Mouse (Mus musculus) heart, adult 18-20 months (tissue): ENCODE data around the gene Rps23. TPM values are rescaled to one million over a fixed set of nuclear protein-coding genes. Genes with fewer than 3 reads are reported as not detected.
"Not testable (repeated sequence)": the region's sequence is repeated elsewhere in the genome, so short reads cannot be mapped to it uniquely, and the experiment has no call there.

ENCODE experiments used
- DNase-seq, 2 experiments: peaks; one replicate each; pipeline ENCODE4 v3.0.0; 2021 to 2022; ENCODE audit warnings: mixed read lengths in 1 of 2
- long read RNA-seq, 2 experiments: library from polyadenylated mRNA; stranded (forward); transcript quantifications; one replicate each; pipeline ENCODE4 v2.0.0; 2021
- total RNA-seq, 2 experiments: library from RNA; stranded (reverse); gene quantifications; 2 replicates each; pipeline ENCODE4 v1.2.3; 2021

The Rps23 gene
- 100 to 1,000 TPM; 170 to 197 TPM for total RNA-seq
- long read RNA-seq, experiment 1, transcript Rps23-201 (4 exons, 937 nt) = major isoform, 132 of 138 reads
- long read RNA-seq, experiment 1, partial matches to known transcripts = 3 of 138 reads
- long read RNA-seq, experiment 1, other reads (novel, unspliced or antisense) = 1 of 138 reads
- long read RNA-seq, experiment 2, transcript Rps23-201 (4 exons, 937 nt) = major isoform, 91 of 95 reads
- long read RNA-seq, experiment 2, partial matches to known transcripts = 2 of 95 reads
- long read RNA-seq, experiment 2, other reads (novel, unspliced or antisense) = 1 of 95 reads

DNA sequence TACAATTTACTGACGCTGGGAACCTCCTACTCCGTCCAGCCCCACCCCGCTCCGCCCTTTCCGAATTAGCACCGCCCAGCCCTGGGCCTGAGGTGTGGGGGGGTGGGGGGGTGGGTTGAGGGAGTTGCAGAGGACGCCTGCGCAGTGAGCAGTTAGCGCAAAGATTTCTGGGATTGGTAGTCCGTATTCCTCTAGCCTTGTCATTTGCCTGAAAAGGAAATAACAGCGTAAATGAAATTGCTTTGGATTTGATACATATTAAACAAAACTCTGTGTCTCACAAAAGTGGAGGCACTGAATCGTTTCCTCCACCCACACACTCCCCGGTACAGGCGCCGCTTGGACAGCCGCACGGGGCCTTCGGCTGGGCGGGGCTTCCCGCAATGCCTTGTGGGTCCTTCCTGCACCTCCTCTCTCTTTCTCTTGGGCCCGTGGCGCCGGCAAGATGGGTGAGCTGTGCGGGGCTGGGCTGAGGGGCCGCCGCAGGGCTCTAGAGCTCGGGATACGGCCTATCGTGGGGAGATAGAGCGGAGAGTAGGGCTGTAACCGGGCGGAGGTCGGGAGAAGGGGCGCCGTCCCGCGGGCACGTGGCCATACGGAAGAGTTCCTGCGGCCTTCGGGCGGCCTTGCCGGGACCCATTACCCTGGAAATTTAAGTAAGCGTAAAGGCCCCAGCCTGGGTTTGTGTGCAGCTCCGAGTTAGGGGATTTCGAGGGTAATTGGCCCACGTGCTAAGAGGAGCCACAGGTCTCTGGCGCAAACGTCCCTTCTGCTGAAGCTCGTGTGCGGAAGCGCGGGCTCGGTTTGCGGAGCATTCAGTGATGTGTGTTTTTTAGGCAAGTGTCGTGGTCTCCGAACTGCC lies at the start of gene Rps23:
Rps23 (plus strand) TSS at position 208 of the 862 bp plus-strand sequence.
- peak; percentile 91 to 97 for DNase-seq

DNA sequence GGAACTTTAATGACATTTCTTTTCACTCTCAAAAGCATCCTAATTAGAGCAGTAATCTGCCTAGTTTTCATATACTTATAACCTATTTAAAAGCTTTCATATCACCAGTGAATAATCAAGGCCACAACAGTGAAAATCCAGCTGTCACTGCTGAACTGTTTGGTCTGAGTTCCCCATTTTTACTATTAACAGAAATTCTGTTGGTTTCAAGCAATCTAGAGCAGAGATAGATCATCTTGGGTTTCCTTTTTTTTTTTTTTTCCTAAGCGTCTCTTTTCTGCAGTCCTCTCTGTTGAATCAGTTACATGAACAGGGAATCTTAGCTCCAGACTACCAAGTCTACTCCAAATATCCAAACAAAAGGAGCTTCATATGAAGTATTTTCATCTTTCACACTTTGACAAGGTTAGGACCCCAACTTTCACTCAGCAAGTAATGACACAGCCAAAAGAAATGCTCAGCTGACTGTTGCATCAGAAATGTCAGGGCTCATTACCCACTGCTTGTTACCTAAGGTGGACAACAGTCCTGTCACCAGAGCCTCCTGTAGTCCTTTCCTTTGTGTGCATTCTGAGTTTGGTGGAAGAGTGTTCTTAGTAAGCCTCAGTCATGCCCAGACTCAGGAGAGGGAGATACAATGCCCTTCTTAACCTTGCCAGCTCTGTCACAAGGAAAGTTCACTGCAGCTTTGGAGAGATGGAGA lies 40.9 kb upstream of the Rps23 start:
- DNase-seq = no peak

DNA sequence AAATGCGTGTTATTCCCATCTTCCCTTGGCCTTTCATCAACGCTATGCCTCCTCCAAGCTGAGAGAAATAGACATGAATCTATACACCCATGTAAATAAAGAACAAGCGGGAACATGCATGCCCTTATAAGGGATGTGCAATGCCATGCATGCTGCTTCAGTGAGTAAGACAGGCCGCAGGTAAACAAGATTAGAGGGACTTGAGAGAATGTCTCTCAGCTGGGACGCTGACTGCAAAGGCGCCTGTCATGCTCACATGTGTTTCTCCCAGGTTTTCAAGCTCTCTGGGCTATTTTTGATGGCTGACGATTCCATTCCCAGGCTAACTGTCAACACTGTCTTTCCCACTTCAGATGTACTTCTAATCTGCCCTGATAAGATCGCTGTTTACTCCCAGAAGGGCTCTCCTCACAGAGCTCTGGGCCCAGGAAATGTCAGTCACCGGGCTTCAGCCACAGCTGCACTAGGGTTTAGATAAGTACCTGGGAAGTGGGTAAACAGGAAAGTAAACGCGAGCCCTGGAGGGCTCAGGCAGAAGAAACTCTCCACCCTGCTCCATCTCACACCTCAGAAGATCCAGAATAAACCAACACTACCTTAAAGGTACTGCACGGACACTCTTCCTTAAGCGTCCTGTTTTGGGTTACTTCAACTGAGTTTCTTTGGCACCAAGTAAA lies 36.8 kb upstream of the Rps23 start:
- peak; percentile 58 to 72 for DNase-seq

DNA sequence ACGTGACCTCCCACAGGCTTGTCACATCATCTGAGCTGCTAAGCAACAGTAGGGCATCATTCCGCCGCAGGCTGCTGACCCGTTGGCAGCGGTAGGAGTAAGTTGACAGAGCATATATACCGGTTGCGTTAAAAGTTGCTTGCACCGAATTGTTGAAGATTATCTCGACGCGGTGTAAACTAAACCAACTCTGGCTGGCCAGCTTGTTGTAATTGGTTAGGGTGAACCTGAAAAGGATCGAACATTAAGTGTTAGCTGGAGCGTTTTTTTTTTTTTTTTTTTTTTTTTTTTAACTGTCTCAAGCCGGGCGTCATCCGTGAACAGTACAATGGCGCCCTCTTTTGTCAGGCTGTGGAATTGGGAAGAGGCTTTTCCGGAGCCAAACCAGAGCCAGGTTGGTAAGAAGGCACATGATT lies 36.2 kb upstream of the Rps23 start:
- peak; percentile 55 to 81 for DNase-seq

DNA sequence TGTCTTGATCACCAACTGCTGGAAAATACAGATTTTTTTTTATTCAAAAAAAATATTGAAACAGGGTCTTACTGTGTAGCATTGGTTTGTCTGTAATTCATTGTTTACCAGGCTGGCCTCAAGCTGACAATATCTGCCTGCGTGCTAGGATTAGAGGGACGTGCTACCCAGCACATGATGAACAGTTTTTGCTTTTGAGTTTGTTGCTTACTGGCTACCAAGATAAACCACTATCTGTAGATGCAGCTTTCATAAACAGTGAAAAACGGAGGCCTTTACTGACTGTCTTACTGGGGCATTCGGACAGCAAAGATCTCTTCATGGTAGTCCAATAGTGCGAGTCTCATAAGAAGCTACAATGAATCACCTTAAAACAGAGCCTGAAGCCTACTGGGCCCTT lies 32.6 kb upstream of the Rps23 start:
- no peak for DNase-seq

DNA sequence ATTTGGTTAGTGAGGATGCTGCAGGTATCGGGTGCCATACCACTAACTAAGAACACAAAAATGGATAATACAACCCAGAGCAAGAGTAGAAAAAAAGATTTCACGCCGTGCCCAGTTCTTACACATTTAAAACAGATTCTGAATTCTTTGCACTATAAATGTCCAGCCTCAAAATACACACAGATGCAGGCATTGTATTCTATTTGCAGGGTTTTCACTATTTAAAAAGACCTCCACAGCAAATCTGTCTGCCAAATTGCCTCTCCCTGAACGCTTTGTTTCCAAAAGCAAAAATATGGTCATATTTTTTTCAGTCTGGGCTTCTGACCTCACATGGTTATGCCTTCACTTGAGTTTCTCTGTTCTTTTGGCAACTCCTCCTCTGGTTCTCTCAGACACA lies 27.9 kb upstream of the Rps23 start:
- no peak for DNase-seq

DNA sequence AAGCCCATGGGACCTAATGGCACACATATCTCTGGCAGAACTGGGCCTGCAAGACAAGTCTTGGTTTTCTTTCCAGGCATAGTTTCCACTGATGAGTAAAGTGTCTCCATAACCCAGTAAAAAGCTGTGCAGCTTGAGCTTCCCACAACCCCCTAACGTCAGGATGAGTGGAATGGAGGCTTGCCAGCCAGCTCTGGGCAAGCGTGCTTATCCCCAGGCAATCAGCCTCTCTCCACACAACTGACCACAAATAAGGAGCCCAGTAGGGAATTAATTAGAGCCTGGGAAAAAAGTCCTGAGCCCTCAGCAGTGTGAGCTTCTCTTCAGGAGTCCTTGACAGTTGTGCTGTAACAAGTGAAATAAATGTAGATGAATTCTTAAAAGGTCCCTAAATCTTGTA lies 26.7 kb upstream of the Rps23 start:
- no peak for DNase-seq

DNA sequence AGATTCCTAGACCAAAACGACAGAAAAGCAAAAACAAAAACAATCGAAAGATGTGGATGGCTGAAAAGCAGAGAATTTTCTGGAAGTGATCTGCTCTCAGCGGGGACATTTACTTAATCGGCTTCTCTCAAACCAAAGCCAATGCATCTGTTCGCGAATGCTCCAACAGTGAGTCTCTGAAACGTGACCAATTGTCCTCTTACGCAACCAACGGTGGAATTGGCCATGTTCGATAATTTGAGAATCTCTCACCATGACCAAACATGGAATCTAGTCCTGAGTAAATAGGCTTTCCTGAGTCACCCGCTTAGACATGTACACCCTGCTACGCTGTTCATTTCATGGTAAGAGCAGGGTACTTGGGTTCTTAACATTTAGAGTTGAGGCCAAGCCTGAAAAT lies 25.9 kb upstream of the Rps23 start:
- DNase-seq = no peak

DNA sequence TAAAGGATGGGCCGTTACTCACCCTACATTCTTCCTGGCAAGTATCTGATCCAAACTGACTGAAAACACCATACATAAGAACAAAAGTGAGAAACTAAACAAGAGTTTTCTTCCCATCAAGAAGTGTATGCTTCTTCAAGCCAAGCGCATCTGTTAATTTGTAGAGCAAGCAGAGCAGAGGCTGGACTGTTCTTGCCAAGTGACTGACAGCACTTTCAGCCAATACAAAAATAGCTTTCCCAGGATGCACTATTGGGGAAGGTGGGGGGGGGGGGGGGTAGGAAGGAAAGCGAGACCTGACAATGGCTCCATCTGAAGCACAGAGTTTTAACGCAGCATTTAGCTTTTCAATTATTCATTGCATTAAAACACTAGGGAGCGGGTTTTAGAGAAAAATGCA lies 17.6 kb upstream of the Rps23 start, which contains the start of gene Atp6ap1l:
Atp6ap1l (minus strand) TSS at position 180 of the 400 bp plus-strand sequence.
- no peak for DNase-seq

DNA sequence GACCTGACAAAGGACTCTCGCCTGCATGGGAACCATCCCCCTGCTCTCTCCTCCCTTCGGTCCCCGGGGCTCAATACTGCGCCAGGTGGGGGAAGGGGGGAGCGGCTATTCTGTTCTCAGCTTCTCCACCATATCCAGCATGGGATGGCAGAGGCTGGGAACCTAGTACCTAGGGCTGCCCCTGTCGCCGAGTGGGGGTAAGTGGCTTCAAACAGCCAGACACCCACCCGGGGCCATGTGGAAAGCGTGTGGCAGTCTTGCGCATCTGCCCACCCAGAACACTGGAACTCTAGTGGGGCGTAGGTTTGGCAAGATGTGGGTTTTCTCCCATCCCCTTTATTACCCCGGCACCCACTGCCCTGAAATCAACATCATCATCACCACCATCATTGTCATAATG lies 15.4 kb upstream of the Rps23 start:
- no peak for DNase-seq

DNA sequence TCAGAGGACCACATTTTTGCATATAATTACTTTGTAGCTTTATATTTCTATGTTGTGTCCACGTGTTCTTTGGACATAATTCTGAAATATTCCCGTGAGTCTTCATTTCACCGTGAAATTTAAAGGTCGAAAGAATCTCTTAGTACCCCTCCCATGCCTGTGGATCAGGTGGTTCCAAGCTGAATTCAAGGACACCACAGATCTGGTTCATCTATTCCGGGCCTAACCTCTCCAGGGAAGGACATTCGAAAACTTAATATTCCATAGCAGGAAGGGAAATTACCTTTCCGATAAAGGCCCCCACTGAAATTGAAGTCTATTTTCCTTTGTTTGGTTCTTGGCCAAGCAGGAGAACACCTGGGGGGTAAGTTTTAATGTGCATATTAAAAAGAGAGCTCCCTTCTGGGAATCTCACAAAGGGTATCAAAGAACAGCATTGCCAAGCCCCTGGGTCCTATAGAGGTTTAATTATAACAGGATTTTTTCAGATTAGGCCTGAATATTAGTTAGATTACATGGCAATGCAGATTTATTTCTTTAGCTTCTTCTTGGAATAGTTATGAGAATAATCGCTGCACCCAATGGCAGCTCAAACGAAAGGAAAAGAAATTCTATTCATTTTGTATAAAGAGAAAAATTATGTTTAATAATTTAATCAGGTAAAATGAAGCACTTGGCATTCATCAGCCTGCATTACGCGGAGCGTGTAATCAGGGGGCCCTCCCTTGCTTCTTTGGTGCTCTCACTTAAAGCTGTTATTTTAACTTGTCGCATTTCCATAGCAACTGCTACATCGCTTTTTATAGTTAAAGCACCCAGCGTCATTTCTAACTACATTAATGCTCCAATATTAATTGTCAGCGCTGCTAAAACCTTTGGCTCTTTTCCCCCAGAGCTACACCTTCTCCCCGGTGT lies 9.7 kb upstream of the Rps23 start:
- DNase-seq = no peak

DNA sequence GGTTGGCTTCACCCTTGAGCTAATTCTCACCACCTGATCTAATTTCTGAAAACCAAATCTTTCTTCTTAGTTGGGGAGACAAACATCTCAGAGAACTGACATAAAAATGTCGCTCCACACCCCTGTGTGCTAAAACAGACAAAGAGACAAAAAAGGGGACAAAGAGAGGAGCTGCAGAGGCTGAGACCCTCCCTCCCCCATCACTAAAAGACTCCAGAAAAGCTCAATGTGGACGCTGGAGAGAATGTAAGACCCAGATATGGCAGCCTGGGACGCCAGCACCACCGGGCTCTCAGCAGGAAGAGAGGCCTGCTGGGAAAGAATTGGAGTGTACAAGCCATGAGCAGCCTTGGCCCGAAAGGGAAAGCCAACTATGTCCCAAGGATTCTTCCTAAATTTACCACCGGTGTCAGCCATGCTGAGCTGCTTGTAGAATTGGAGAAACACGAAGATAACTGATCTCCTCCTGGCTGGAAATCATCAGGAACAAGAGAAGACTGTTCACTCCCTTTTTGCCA lies 9.0 kb upstream of the Rps23 start:
- no peak for DNase-seq

DNA sequence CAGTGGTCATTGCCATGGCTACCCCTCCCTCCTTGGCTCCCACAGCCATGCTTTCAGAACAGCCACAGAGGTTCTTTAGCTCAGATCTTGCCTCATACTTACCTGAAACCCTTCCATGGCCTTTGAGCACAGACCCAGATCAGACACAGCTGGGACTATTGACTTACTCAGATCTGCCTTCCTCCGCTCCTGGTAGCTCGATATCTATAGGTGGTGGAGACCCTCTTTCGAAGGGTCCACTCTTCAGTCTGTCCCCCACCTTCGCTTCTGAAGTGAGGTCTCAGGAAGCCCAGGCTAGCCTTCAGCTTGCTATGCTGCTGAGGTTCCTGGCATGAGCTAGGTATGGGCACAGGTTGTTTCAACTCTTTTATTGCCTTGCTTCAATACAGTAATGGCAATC lies 8.0 kb upstream of the Rps23 start:
- no peak for DNase-seq

DNA sequence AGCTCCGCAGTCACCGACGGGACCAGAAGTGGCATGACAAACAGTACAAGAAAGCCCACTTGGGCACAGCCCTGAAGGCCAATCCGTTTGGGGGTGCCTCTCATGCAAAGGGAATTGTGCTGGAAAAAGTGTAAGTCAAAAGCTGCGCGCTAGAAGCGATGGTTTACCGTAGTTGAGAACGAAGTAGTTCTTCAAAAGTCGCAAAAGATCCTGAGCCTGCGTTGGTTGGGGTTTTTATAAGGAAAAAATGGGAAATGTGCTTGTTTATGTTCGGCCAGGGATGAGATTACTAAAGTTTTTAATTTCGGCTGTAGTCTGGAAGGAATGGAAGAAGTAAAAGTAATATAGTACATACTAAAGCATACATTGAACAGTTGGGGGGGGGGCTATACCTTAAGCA lies 859 bp downstream of the Rps23 start:
- not testable (repeated sequence) for DNase-seq

DNA sequence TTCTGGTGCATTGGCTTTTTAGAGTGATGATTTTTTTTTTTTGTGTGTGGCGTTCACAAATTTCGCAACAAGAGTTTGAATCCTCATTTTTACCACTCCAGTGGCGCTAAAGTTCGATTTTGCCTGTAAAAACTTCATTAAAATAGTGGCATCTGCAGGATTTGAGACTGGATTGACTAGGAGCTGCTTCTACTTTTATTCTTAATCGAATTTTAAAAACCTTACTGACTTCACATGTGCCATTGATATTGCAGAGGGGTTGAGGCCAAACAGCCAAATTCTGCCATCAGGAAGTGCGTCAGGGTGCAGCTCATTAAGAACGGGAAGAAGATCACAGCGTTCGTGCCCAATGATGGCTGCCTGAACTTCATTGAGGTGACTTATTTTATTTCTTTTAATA lies 1.3 kb downstream of the Rps23 start:
- no peak for DNase-seq

DNA sequence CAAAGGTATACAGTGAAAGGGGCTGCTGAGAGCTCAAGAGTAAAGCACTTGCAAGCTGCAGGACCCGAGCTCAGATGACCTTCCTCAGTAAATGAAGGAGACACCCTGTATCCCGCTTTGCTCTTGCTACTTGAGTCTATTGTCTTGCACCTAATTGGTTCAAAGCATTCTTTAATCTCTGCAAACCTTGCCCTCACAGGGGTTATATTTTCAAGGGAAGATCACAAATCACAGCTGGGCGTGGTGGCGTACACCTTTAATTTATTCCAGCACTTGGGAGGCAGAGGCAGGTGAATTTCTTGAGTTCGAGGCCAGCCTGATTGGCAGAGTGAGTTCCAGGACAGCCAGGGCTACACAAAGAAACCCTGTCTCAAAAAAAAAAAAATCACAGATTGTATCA lies 2.4 kb downstream of the Rps23 start:
- DNase-seq = no peak

DNA sequence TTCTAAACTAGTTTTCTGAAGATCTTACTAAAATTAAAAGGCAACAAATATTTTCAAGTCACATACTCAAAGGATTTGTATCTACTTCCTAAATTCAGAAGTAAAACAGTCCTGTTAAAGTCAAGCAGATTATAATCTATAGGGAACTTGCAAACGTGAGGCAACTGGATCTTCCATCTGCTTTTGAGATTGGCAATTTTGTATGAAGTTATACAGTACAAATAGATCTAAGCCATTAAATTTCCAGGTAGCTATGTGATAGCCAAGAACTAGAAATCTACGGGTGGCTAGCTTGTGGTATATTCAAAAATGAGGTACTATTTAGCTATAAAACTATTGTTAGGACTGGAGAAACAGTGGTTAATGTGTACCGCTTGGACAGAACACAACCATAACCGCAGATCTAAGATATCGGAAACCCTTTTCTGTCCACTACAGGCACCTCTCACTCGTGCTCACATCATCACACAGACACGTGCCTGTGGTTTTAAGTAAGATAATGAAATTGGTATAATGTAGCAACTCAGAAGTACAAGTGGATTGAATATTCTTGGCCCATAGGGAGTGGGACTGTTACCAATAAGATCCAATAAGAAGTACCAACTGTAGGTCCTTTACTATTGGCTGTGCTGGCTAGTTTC lies 3.5 kb downstream of the Rps23 start:
- DNase-seq = no peak

DNA sequence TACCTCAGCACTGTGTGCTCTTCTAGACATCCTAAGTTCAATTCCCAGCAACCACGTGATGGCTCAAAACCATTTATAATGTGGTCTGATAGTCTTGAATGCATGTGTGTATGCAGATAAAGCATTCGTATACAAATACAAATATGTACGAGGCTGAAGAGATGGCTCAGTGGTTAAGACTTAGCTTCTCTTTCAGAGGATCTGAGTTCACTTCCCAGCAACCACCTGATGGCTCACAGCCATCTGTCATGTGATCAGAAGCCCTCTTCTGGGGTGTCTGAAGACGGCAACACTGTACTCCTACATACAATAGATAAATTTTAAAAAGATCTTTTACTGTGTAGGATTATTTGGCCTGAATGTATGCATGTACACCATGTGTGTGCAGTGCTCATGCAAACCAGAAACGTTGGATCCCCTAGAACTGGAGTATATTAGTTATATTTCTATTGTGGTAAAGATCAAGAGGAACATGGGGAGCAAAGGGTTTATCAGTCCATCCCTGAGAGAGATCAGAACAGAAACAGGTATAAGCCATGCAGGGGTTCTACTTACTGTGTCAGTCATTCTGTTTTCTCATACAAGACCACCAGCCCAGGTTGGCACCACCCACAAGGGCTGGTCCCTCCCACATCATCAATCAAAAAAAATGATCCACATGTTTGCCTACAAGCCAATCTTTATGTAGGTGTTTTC lies 4.3 kb downstream of the Rps23 start:
- no peak for DNase-seq

DNA sequence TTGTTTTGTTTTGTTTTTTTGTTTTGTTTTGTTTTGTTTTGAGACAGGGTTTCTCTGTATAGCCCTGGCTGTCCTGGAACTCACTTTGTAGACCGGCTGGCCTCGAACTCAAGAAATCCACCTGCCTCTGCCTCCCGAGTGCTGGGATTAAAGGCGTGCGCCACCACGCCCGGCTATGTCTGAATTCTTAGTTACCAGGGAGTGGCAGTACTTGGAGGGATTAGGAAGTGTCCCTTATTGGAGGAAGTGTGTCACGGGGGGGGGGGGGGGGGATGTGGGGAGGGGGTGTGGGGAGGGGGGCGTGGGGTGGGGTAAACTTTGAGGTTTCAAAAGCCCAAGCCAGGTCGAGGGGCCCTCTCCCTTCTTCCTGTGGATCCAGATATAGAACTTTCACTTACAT lies 5.5 kb downstream of the Rps23 start:
- not testable (repeated sequence) for DNase-seq

DNA sequence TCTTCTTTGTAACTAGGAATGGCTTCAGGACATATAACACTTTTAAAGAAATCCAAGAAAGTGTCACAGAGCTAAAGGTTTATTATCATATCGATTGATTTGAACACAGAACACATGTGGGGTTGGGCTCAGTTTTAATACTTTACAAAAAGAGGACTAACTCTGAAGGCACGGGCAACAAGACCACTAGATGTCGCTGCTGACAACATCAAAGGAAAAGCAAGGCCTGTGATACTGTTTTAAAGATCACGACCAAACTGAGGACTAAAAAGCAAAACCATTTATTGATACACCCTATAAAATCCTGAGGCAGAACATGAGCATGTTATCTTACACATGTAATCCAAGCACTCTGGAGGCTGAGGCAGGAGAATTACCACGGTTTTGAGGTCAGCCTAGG lies 7.1 kb downstream of the Rps23 start:
- DNase-seq = peak; percentile 62 to 89
